Mouse (Mus musculus) left cerebral cortex, postnatal 10 days (tissue): Measurements from ENCODE around the gene Meaf6. TPM values are rescaled to one million over a fixed set of nuclear protein-coding genes. Genes with fewer than 3 reads are reported as not detected.

Source experiments
- DNase-seq, 2 experiments: peaks; one replicate each; pipeline ENCODE4 v3.0.0; 2021 to 2022; ENCODE audit warnings: low spot score in 2 of 2, mixed read lengths in 1 of 2; ENCODE audit errors: extremely low spot score in 1 of 2
- intact Hi-C: fragments of 180-260 bp; cut with DNase I; formaldehyde crosslinking; loops from one replicate; pipeline ENCODE4 v1.15.1; 2025
- total RNA-seq, 2 experiments: library from RNA; stranded (reverse); gene quantifications; 2 replicates each; pipeline ENCODE4 v1.2.3; 2021

Gene Meaf6
- total RNA-seq, 2 experiments from 2014 or later, result 142 to 151 TPM

DNA sequence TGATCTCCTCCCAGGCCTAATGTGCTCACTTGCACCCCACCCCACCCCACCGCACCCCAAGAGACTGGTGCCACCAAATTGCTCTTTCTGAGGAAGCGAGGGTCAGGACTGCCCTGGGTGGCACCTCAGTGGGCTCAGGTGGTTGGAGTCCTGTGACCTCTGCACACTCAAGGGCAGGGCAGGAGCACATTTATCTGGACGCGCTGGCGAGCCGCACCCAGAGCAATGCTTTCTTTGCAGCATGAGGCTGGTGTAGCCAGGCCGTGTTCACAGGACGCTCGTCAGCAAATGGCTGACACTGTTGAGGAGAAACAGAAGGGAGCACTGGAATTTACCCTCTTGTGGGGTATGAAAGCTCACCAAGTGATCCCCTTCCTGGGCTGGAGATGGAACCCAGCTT, 20.4 kb downstream of the Meaf6 start:
- DNase-seq, result peak in 1 of 2 experiments; percentile 19

DNA sequence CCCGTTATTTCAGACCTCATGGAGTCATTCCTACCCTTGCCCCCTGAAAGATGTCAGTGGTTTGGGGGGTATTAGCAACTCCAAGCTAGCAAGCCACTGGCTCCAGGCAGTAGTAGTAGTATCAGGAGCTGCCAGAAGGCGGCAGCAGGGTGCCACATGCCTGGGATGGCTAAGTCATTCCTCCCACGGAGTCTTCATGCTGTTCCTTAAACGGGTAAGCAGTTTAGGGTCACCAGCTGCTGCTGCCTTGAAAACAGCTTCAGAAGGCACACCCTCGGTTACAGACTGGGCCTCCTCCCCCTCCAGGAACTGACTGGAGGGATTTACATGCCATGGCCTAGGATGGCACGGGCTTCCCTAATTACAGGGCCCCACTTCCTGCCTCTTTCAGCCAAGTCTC, 29.7 kb downstream of the Meaf6 start:
- DNase-seq, result peak; percentile 86 to 87

More for the DNA sequence above, 20.4 kb downstream of the Meaf6 start:
- intact Hi-C loops, result no loop called here

DNA sequence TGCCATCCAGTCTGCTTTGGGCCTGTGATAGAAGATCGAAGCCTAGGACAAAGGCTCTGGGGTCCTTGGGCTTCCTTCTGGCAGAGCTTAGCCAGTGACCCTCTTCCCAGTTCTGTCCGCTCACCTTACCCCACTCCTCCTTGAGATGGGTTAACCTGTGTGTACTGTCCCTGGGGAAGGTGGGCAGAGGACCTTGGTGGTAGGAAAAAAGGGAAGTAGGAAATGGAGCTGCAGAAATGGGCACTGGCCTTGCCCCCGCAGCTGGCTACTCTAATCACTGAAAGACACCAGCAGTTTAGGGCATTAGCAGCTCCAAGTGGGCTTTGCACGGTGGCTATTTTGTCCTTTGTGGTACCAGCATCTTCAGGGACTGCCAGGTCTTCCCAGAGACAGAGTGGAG, 30.1 kb downstream of the Meaf6 start:
- intact Hi-C loops, result no loop called here
- DNase-seq, result no peak

More for the DNA sequence above, 29.7 kb downstream of the Meaf6 start:
- intact Hi-C loops, result no loop called here

DNA sequence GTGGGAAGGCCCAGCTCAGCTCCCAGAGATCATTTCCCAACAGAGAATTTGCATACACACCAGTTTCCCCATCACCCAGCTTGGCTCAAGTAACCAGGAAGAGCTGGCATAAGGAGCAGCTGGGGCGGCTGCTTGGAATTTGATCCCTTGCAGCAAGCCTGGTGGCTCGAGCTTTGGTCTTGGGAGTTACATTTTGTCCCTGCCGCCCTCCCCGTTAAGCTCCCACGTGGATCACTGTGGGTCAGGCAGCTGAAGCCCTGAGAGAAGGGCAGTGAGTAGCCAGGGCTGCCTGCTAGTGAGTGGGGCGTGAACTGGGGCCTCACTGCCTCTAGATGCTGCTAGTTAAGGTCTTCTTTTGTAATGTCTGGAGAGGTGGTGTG, 30.8 kb downstream of the Meaf6 start:
- intact Hi-C loops, result no loop called here
- DNase-seq, result no peak

DNA sequence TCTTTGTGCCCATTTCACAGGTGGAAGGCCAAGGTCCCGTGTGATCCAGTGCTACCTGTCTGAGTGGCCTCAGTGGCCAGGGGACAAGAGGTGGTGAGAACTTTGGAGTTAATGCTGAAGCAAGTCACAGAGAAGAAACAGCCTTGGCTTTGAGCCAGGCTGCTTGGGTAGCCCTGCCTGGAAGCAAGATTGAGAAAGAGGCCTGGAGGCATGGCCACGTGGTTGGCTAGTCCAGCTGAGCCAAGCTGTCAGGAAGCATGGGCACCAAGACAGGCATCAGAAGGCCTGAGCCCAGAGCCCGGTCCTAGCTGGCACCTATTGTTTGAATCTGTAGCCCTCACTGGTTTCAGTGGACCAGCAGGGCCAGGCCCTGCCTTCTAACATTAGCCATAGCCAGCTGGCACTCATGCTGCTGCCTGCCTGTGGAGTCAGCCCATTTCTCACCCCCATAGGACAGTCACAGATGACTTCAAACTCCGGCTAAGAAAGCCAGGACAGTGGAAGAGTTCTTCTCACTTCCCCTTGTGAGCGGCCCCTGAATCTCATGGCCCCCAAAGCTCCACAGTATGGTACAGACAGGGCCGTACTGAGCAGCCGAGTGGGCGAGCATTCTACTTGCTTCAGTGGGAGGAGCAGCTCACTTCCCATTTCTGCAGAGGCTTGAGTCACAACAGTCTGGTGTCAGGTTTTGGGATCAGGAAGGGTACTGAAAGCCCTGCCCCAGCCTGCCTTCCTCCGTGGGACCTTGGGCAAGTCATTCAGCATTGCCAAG, 31.3 kb downstream of the Meaf6 start:
- DNase-seq, result peak; percentile 73 to 77
- intact Hi-C loops, result no loop called here

DNA sequence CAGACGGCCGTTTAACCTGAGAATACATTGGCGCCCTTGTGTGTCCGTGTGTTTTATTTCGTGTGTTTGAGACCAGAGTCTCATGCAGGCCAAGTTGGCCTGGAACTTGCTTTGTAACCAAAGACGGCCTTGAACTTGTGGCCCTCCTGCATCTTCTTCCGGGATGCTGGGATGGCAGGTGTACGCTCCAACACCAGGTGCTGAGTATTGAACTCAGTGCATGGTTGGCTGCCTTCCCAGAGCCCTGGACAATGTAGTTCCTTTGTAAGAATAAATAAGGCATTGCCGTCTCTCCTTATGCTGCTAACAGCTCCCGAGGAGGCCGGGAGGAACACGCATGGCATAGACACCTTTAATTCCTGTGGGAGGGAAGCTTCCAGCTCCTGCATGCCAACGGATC, 32.0 kb downstream of the Meaf6 start:
- intact Hi-C loops, result no loop called here
- DNase-seq, result no peak

DNA sequence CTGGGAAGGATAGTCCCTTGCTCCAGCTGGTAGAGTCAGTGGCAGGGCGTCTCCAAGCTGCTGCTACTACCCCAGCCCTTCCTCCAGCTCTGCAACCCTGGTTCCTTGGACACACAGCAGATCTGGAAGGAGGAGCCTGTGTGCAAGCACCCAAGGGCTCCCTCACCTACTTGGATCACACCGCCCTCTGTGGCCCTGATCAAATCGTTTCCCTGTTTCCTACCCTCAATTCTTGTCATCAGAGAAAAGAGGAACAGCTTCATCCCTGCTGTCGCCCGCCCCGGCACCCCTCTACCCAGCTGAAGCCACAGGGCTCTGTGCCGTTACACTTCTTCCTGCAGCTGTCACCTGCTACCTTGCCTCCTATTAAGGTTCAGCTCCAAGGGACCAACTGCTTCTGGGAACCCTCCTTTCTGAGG, 33.0 kb downstream of the Meaf6 start:
- intact Hi-C loops, result no loop called here
- DNase-seq, result no peak

DNA sequence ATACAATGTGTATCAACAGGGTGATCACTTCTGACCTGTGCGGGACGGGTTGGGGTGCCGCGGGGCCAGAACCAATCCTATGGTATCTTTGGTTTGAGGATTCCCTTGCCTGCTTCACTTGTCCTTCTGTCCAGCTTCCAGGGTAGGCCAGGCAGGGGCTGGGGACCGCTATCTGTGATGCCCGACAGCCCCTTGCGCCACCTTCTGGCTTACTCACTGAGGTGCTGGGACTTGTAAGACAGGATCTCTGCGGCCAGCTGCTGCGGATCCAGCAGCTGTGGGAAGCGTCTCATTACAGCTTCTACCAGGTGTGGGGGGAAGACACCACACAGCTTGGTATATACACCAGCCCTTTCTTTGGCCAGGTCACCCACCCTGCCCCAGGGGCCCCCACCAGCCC, 34.1 kb downstream of the Meaf6 start:
- DNase-seq, result no peak
- intact Hi-C loops, result no loop called here

DNA sequence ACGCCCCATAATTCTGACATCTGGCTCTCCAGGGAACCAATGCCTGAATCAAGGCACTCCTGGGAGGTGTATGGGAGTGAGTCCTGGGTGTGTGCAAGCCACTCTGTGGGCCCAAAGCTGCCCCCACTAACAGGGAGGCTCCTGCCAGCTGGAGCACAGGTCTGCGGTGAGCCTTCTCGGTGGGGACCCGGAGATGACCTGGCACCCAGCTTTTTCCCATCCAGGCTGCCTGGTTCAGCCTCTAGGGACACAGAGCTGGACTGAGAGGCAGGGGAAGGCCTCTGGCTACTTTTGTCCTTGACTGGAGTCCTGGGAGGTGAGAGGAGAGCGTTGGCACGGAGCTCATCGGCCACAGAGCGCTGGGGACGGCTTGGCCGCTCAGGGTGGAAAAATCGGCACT, 34.8 kb downstream of the Meaf6 start:
- intact Hi-C loops, result no loop called here
- DNase-seq, result no peak

DNA sequence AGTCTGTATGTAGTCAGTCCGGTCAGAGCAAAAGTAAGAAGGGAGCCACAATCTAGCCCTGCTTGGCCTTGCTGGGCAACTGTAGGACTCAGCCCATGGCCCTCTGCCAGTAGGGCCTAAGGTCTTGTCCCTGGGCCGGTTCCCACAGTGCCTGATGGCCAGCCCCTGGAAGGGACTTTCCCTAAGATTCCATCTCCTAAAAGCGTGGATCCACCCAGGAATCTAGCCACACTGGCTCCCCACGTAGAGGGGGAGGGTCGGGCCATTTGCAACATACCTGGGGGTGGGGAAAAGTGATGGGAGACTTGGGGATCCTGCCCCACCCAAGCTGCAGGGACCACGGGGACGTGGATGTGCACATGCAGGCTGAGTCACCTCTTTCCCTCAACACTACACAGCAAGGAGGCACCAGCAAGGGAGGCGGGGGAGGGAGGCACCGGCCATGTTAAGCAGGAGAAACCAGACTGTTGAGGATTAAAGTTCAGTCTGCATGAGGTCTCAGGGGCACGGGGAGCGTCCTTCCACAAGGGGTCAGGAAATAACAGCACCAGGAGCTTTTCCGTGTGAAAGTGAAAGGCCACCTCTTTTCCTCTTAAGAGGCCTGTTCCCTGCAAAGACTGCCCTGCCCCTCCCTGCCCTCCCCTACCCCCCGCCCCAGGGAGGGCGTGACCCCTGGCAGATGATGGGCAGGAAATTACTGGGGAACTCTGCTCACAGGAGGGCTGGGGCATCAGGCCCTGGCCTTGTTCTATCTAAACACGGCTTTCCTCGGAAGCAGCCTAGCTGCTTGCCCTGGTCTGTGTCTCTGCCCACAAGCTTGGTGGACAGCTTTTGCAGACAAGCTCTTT, 37.7 kb downstream of the Meaf6 start:
- DNase-seq, result no peak
- intact Hi-C loops, result no loop called here

DNA sequence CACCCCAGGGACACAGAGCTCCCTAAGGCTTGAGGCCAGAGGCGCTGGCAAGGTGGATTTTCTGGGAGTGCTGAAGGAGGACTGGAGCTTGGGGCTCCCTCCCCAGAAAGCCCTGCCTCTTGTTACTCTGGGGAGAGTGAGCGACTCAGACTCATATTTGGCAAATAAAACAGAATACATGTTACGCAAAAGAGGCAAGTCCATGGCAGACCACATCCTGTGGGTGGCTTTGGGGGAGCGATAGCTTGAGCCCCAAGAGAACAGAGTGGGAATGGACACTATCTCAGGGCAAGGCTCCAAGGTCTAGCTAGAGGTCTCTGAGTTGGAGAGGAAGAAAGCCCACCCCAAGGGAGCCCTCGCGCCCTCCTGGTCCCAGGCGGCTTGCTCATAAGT, 38.3 kb downstream of the Meaf6 start:
- intact Hi-C loops, result no loop called here
- DNase-seq, result no peak

DNA sequence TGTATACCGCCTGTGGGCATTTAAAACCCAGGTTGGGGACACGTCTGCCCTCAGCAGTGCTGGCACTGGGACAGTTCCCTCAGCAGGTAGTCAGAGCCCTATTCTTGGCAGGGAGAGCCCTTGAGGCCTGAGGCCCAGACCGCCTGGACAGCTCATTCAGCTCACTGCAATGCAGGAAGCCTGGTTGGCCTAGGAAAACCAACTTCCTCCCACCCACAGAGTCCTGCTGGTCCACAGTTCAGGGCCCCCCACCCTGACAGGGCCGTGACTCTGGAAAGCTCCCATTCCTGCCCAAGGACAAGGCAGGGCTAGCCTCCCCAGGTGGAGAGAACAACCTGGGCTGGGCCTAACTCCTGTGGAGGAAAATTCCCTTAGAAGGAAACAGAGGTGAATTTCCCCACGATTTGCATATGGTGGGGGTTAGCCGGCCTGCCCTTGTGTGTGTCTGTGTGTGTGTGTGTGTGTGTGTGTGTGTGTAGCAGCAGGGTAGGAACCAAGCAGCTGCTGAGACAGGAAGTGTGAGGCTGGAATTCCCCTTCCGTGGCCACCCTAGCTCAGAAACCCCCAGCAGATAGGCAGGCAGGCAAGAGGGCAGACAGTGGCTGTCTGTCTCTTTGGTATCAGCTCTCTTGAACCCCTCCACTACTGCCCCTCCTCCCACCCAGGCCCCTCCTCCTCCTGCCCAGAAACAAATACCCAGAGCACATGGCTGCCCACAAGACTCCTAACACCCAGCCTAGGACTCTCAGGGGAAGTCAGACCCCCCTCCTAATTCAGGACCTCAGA, 39.7 kb downstream of the Meaf6 start:
- no peak for DNase-seq
- intact Hi-C loops, result no loop called here

DNA sequence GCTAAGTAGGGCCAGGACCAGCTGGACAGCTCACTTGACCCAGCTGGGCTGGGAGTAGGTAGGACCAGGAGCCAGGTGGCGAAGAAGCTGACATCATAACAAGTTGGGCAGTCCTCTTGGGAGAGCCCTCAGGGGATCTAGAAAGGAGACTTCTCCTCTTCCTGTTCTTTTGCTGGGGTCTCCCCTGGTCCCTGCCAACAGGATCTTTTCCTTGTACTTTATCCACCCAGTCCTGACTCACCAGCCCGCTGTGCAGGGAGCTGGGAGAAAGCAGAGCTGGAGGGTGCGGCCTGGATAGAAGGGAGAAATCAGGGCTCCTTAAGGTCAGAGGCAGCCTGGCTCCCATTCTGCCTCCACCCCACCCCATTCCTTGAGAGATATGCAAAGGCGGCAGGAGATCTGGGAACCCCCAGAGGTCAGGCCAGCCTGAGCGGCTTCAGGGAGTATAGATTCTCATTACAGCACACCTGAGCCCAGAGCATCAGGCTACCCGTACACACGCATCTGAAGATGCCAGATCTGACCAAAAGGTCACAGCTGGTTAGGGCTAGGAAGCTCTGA, 40.5 kb downstream of the Meaf6 start:
- intact Hi-C loops, result no loop called here

DNA sequence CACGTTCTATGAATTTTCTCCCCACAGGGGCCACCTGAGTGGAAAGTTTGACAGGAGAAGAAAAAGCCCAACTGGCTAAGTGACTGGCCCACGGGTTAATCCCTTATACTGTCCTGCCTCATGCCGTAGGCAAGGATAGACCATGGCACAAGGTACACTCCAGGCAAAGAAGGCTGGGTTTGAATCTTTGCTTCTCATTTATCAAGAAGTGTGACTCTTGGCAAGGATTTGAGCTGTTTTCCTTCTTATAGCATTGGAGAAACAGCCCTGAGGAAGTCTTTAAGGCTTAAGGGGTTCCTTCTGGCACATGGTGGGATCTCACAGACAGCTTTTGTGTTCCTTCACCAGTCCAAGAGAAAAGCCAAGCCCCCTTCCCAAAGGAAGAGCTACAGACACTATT, 41.3 kb downstream of the Meaf6 start:
- DNase-seq, result no peak
- intact Hi-C loops, result no loop called here

More for the DNA sequence above, 40.5 kb downstream of the Meaf6 start:
- DNase-seq, result no peak

DNA sequence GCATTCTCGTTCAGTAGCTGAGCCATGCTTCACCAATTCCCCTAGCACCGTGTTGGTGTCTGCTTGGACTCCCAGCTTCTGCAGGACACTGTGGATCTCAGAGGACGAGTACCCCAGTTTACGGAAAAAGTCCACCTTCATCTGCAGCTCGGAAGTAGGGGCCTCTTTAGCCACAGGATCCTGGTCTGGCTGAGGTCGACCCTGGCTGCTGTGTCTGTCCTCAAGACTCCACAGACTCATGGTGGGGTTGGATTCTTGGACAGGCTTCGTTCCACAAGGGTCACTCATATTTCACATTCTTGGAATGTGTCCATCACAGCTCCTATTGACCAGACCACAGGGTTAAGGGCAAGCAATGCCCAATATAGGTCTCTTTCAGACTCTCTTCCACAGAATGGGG, 41.8 kb downstream of the Meaf6 start:
- intact Hi-C loops, result no loop called here

DNA sequence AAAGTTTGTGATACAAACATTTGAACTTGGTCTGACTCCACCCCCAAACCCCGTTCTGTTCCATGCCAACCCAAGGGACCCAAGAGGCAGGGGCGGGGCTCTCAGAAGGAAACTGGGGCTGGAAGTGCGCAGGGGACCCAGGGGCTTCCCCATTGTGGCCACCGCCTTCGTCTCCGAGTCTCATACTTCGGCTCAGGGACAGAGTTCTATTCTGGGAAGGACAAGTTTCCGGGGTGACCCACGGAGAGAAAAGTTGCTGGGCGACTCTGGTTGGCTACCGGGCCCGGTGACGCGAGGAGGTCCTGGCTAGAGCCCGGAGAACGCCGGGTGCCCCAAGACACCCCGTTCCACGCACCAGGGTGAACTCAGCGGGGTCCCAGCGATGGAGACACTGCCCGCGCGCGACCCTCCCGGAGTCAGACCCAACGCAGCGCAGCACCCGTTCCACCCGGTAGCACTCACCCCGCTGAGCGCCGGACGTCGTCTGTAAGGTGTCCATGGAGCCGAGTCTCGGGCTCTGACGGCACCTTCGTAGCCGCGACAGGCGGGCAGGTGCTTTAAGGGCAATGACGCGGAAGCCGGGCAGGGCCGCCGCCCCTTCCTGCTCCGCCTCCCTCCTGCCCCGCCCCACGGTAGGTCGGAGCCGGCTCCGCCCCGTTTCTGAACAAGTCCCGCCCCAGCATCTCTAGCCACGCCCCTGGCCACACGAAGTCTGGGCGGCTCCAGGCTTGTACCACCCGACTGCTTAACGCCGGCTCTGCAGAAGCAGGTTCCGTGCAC, 42.6 kb downstream of the Meaf6 start, which contains the start of gene Zc3h12a:
TSS of gene Zc3h12a (minus strand) at position 536 of the 780 bp plus-strand sequence.
- peak in 1 of 2 experiments; percentile 87 for DNase-seq
- intact Hi-C loops, result no loop called here

More for the DNA sequence above, 41.8 kb downstream of the Meaf6 start:
- no peak for DNase-seq

DNA sequence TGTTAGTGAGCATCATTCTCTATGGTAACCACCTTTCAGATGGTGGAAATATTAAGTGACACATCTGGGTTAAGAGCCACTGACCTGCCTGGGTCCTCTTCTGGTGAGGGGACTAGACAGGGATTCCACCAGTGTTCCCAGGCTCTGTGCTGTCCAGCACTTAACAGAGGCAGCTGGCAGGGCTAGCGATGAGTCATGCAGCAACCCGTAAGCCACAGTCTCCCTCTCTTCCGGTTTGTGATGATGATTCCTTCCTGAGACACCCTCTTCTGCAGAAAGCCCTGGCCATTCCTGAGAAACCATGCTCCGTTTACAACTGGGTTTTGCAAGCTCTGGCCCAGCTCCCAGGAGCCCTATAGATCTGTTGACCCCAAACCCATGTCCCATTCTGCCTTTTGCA, 46.6 kb downstream of the Meaf6 start:
- intact Hi-C loops, result no loop called here
- no peak for DNase-seq

DNA sequence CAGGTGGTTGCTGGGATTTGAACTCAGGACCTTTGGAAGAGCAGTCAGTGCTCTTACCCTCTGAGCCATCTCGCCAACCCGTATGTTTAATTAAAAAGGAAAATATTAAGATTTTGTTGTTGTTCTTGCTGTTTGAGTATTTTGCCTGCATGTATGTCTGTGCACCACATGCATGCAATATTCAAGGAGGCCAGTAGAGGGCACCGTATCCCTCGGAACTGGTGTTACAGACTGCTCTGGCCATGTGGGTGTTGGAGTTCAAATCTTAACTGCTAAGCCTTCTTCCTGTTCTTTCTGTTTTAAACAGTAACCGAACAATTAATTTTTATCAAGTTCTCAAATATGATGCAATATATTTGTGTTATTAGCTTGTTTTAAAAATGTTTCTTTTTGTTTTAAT, 47.5 kb downstream of the Meaf6 start:
- intact Hi-C loops, result no loop called here

More for the DNA sequence above, 47.5 kb downstream of the Meaf6 start:
- no peak for DNase-seq
